Mouse (Mus musculus) heart, adult 8-10 months (tissue): ENCODE measurements around the gene Zfp780b. TPM values are rescaled to one million over a fixed set of nuclear protein-coding genes. Genes with fewer than 3 reads are reported as not detected.
"Not testable (repeated sequence)": the region's sequence is repeated elsewhere in the genome, so short reads cannot be mapped to it uniquely, and the experiment has no call there.

ENCODE experiments used
- DNase-seq: peaks from one replicate; pipeline ENCODE4 v3.0.0; 2022; ENCODE audit warnings: low spot score
- total RNA-seq, 4 experiments: library from RNA; stranded (reverse); gene quantifications; 2 replicates each; pipeline ENCODE4 v1.2.4; 2022

Gene Zfp780b
- 1 to 10 TPM; 7.3 to 8.2 (median 7.8) TPM for total RNA-seq

DNA sequence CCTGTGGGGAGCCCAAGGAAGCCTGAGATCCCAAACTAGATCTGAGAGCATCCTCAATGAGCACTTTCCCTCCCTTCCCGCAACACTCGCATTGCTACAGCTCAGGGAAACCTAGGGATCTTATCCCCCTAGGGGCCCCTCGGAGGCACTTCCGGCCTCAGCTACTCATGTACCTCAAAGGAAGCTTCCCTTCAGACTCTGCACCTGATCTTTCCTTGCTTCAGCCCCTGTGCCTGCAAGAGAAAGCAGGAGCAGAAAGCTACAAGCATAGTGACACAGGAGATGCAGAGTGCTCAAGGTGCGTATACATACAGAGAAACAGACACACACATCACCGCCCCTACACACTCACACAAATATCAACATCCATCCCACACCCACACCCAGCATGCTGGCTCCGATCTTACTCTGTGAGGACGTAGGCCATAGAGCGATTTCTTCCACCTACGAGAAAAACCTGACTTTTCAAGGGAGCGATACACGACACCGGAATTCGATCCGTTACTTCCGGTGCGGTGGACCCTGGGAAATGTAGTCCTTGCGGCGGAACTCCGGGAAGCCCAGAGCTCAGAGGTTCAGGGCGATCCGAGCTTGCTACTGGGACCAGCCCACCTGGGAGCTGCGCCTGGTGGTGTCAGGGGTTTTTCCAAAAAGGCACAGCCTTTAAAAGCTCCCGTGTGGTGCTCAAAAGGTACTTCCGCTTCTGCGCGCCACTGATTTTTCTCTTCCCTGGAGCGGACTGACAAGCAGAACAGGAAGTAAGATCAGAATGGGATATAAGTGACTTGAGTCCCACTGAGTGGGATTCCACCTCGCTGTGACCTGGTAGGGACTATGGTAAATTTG, at the start of gene Zfp780b:
Zfp780b (minus strand) TSS at position 489 of the 846 bp plus-strand sequence.
- peak; percentile 76 for DNase-seq

DNA sequence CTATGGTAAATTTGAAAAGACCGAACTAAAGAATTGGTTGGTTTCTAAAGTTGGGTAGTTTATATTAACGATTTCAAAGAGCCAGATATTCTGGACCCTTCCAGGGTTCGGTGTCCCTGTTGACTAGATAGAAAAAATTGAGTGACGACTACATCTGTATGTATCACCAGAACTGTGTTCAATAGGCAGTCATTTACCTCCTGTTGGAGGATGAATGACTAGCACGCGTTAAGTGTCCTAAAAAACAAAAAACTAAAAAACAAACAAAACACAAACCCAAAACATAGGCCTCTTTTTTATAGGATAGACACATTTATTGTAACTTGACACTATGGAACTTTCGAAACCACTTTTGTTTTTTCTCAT, 35.5 kb upstream of the Zfp780b start:
- no peak for DNase-seq

DNA sequence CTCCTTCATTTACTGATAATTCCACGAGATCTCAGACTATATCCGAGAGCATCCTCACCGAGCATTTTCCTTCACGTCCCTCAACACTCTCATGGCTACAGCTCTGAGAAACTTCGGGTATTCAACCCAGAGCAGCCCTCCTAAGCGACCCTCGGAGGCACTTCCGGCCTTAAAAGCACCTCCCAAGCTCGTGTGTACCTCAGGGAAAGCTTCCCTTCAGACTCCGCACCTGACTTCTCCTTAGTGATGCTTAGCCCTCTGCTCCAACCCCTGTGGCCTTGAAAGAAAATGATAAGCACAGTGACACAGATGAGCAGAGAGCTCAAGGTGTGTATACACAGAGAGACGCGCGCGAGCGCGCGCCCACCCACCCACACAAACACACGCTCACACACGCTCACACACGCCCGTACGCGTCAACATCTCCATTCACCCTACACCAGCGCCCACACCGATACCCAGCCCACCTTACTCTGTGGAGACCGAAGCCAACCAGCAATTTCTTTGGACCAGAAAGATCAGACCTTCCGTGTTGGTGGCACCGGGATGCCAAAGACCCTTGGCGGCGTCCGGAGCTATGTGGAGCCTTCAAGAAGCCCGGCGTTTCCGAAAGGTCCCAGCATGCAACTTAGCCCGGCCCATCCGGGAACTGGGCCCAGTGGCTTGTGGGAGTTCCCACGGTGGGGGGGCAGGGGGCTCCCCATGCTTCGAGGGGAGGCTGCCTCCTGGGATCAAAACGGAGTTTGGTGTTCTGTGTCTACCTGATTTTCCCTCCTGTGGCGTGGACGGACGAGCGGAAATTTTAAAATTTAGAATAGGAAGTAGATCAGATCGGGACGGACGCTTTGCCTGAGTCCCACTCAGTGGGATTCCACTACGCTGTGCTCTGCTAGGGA, 34.8 kb upstream of the Zfp780b start, which contains the start of gene Zfp850:
Zfp850 (minus strand) TSS at position 567 of the 896 bp plus-strand sequence.
- peak; percentile 74 for DNase-seq

DNA sequence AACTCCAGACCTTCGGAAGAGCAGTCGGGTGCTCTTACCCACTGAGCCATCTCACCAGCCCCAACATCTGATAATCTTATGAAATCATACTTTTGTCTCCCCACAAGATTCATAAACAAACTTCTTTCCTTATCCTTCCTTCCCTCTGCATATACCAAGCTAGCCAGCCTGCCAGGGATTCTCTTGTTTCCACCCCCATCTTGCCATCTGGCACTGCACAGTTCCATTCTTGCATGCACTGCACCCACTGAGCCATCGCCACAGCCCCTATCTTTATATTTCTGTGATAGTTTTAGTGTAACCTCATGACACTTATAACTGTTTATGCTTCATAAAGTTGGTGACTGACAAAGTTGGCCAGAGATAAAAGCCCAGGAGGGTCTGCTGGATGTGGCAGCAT, 31.3 kb upstream of the Zfp780b start:
- DNase-seq, result no peak

DNA sequence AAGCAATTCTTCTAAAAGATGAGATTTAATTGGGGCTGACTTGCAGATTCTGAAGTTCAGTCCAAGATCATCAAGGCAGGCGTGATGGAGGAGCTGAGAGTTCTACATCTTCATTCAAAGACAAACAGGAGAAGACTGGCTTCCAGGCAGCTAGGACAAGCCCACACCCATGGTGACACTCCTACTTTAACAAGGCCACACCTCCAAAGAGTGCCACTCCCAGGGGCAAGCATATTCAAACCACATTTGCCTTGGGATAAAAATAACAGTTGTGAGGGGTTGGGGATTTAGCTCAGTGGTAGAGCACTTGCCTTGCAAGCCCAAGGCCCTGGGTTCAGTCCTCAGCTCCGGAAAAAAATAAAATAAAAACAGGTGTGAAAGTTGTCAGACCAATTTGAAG, 3.2 kb upstream of the Zfp780b start:
- no peak for DNase-seq

DNA sequence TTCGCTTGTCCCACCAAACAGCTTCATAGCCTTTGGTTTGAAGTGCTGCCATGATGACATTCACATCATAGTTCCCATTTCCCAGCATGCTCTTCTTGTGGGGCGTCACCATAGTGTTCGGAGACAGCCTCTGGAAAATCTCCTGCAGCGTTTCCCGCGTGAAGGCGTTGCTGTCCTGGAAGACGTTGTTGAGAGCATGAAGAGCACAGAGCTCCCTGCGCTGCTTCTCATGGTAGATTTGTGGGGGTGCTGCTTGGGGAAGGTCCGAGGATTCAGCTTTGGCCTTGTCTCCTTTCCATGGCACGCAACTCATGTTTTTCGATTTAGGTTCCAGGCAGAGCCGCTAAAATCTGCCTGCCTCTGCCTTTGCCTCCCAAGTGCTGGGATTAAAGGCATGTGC, 29.5 kb downstream of the Zfp780b start:
- DNase-seq, result not testable (repeated sequence)

DNA sequence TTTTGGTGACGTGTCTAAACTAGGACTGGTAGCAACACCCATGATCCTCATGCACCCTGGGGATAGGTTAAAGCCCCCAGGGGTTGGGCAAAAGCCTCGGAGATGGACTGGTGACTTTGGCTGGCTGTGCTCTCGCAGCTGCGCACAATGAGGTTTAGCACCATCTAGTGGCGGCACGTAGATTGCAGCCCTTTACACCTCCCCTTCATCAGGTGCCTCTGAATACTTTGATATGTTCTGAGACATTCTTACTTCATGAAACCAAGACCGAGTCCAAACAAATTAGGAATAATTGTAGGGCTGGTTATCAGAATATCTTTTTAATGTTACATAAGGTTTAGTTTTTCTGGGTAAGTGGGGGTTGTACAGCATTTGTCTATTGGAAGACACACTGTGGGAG, 37.1 kb downstream of the Zfp780b start:
- not testable (repeated sequence) for DNase-seq

DNA sequence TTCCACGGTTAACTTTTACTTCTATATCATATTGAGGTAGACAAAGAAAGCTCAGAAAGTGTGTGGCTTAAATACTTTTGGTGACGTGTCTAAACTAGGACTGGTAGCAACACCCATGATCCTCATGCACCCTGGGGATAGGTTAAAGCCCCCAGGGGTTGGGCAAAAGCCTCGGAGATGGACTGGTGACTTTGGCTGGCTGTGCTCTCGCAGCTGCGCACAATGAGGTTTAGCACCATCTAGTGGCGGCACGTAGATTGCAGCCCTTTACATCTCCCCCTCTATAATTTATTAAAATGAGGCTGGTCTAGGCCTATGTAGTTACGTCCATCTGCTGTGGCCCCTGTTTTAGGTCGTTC, 45.2 kb downstream of the Zfp780b start:
- DNase-seq, result not testable (repeated sequence)

DNA sequence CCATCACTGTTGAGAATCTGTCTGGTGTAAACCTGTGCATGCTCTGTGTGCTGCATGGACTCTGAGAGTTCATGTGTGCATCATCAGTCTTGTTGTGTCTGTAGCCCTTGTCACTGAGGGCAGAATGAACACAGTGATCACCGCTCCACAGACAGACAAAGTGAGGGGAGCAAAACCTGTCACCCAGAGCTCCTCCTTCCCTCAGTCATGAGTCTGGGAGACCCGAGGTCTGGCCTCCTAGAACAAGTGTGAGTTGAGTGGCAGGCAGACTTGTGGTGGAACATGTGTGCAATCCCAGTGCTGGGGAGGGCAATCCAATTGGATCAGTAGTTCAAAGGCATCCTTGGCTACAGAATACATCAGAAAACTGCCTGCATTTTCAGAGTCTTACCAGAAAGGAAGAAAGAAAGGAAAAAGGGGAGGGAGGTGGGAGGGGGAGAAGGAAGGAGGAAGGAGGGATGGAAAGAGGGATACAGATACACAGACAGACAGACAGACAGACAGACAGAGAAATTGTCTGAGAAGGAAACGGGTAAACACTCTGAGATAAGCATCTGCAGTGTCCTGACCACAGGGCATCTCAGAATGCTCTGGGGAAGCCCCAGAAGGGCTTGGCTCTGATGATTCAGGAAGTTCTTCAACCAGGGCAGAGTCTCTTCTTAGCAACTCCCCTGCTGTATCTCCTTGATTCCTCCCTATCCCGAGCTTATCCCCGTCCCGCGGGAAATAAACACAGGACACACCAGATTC, 45.7 kb downstream of the Zfp780b start:
- DNase-seq, result no peak

DNA sequence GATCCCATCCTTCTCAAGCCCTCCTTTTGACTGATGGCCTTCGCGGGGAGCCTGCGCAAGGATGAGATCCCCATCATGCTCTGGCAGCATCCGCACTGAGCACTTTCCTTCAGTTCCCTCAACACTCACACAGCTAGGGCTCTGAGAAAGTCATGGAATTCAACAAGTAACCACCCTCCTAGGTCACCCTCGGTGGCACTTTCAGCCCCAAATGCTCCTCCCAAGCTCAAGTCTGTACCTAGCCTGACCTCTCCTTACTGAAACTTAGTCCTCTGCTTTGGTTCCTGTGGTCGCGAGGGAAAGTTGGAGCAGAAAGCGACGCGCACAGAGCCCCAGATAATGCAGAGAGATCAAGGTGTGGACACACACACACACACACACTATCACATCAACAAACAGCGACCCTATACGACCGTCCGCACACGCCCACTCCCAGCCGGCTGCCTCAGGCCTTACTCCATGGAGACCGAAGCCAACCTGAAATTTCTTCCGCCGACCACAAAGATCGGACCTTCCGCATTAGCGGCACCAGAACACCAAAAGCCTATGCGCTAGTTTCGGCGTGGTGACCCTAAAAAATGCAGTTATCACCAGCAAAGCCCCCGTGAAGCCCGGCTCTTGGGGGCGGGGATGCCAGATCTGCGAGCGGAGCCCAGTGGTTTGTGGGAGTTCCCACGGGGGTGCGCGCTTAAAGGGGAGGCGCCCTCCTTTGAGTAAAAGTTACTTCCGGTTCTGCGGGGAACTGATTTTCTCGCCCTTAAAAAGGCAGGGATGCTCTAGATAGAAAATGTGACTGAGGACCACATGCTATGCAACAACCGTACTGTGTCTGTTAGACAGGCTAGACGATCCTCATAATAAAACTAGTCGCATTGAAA, 49.9 kb downstream of the Zfp780b start, which contains the start of gene Zfp974:
Zfp974 (minus strand) TSS at position 643 of the 878 bp plus-strand sequence.
- DNase-seq, result peak; percentile 57

DNA sequence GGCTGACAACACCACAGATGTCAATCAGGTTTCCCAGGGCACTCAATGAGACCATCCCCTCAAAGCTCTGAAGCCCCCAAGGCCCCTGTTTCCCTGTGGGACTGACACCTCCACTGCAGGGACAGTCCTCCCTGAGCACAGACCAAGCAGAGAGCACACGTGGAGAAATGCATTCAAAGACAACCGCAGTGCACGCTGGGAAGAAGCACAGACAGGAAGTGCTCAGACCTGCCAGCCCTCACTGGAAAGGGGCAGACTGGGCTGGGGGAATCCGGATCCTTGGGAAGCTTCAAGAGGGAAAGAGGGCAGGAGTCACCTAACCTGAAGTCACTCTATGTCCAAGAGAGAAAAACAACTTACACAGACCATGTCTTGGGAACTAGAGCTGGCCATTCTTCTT, 51.9 kb downstream of the Zfp780b start:
- not testable (repeated sequence) for DNase-seq

DNA sequence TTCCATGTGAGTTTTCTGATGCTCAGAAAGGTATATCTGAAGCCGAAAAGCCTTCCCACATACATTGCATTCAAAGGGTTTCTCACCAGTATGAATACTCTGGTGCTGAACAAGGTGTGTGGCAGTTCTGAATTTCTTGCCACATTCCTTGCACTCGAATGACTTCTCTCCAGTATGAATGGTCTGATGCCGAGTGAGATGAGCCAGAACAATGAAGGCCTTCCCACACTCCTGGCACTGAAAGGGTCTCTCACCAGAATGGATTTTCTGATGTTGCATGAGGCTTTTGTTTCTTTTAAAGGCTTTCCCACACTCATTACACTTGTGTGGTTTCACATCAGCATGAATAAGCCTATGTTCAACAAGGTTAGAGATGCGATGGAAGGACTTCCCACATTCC, 68.0 kb downstream of the Zfp780b start:
- not testable (repeated sequence) for DNase-seq

Other genes starting within 250 kb of the Zfp780b start
- 1 to 10 TPM; 8.0 to 9.5 (median 8.8) TPM for gene Zfp60, start 247.8 kb downstream of the Zfp780b start, total RNA-seq
- gene Zfp626, start 172.0 kb downstream of the Zfp780b start, total RNA-seq, result 1 to 10 TPM; 4.0 to 4.9 (median 4.7) TPM
- 1 to 10 TPM; 1.9 to 2.5 (median 2.2) TPM for gene Zfp59, start 140.6 kb downstream of the Zfp780b start, total RNA-seq
- 1 to 10 TPM; 2.5 to 3.3 (median 2.9) TPM for gene Zfp607a, start 121.6 kb downstream of the Zfp780b start, total RNA-seq
- 1 to 10 TPM; 4.3 to 7.0 (median 5.8) TPM for gene Zfp974, start 49.7 kb downstream of the Zfp780b start, total RNA-seq
- 1 to 10 TPM in 1 of 4 experiments, under 1 TPM in 3; 0.65 to 1.1 (median 0.85) TPM for gene Zfp850, start 34.9 kb upstream of the Zfp780b start, total RNA-seq
- 10 to 100 TPM; 72.5 to 86.7 (median 82.7) TPM for gene Psmc4, start 70.9 kb upstream of the Zfp780b start, total RNA-seq
- gene Fcgbp, start 92.1 kb upstream of the Zfp780b start, total RNA-seq, result not detected
- not detected for gene 9530053A07Rik, start 150.3 kb upstream of the Zfp780b start, total RNA-seq
- 10 to 100 TPM; 31.1 to 33.6 (median 32.1) TPM for gene Fbl, start 190.5 kb upstream of the Zfp780b start, total RNA-seq
- gene Dyrk1b, start 200.3 kb upstream of the Zfp780b start, total RNA-seq, result 10 to 100 TPM; 24.0 to 34.6 (median 31.8) TPM